Mouse (Mus musculus) G1E-ER4 (cell line): ENCODE results near the gene Gpr12. TPM values are rescaled to one million over a fixed set of nuclear protein-coding genes. Genes with fewer than 3 reads are reported as not detected.

ENCODE experiments used
- GATA1 ChIP-seq: IDR thresholded peaks from one replicate; pipeline ENCODE4 v1.8.0; 2012; ENCODE audit warnings: low read length, inconsistent platforms
- polyA plus RNA-seq: library from polyadenylated mRNA; stranded (reverse); fragments of >175 nt; gene quantifications from 2 replicates; pipeline ENCODE4 v1.2.3, GENCODE M21; 2012

The Gpr12 gene
- polyA plus RNA-seq, result not detected in 2 replicates

GRCm38 (mm10) chr5:146584478-146585306 is at the start of gene Gpr12:
Gene Gpr12 (minus strand): TSS chr5:146585239.
- TF ChIP-seq GATA1, result no peak

- TF ChIP-seq GATA1, result no peak
Measured at GRCm38 (mm10) chr5:146631602-146632001, 46.6 kb upstream of the Gpr12 start.

- TF ChIP-seq GATA1, result no peak
Measured at GRCm38 (mm10) chr5:146630961-146631360, 45.9 kb upstream of the Gpr12 start.

- TF ChIP-seq GATA1, result no peak
Measured at GRCm38 (mm10) chr5:146629636-146630035, 44.6 kb upstream of the Gpr12 start.

- no peak for TF ChIP-seq GATA1
Measured at GRCm38 (mm10) chr5:146628804-146629203, 43.8 kb upstream of the Gpr12 start.

GRCm38 (mm10) chr5:146627901-146628300 is 42.9 kb upstream of the Gpr12 start:
- no peak for TF ChIP-seq GATA1

GRCm38 (mm10) chr5:146625635-146626311 is 40.7 kb upstream of the Gpr12 start:
- no peak for TF ChIP-seq GATA1

- no peak for TF ChIP-seq GATA1
Measured at GRCm38 (mm10) chr5:146611830-146612229, 26.8 kb upstream of the Gpr12 start.

- TF ChIP-seq GATA1, result no peak
Measured at GRCm38 (mm10) chr5:146611009-146611408, 26.0 kb upstream of the Gpr12 start.

- no peak for TF ChIP-seq GATA1
Measured at GRCm38 (mm10) chr5:146609646-146610045, 24.6 kb upstream of the Gpr12 start.

GRCm38 (mm10) chr5:146607816-146608215 is 22.8 kb upstream of the Gpr12 start:
- no peak for TF ChIP-seq GATA1

- TF ChIP-seq GATA1, result no peak
Measured at GRCm38 (mm10) chr5:146606895-146607294, 21.9 kb upstream of the Gpr12 start.

- TF ChIP-seq GATA1, result no peak
Measured at GRCm38 (mm10) chr5:146606221-146606620, 21.2 kb upstream of the Gpr12 start.

- no peak for TF ChIP-seq GATA1
Measured at GRCm38 (mm10) chr5:146599970-146600369, 14.9 kb upstream of the Gpr12 start.

GRCm38 (mm10) chr5:146598215-146599119 is 13.4 kb upstream of the Gpr12 start:
- no peak for TF ChIP-seq GATA1

GRCm38 (mm10) chr5:146597503-146597874 is 12.4 kb upstream of the Gpr12 start:
- TF ChIP-seq GATA1, result no peak
